Mouse (Mus musculus) lung, postnatal 0 days (tissue): ENCODE measurements around the gene Sh2b2. TPM values are rescaled to one million over a fixed set of nuclear protein-coding genes. Genes with fewer than 3 reads are reported as not detected.
"Not testable (repeated sequence)": the region's sequence is repeated elsewhere in the genome, so short reads cannot be mapped to it uniquely, and the experiment has no call there.

ENCODE experiments used
- ATAC-seq: fragments of 200-750 bp; cut with Nextera tagmentation; 2 replicates; pipeline ENCODE4 v1.8.0; 2017; ENCODE audit warnings: moderate library complexity
- DNase-seq: peaks from one replicate; pipeline ENCODE4 v3.0.0-alpha.2; 2016; ENCODE audit warnings: low spot score
- H3K27ac ChIP-seq: fragments of 300-500 bp; sonication (generic); 2 replicates; pipeline ENCODE4 v1.5.1; 2014; ENCODE audit warnings: antibody characterized with exemption, mild to moderate bottlenecking, low read length, mixed read lengths
- H3K27me3 ChIP-seq: fragments of 300-500 bp; sonication (generic); replicated peaks from 2 replicates; pipeline ENCODE4 v1.6.1; 2014; ENCODE audit warnings: low read length, mixed read lengths; ENCODE audit not compliant: insufficient read depth
- H3K36me3 ChIP-seq: fragments of 300-500 bp; sonication (generic); 2 replicates; pipeline ENCODE4 v1.6.1; 2014; ENCODE audit warnings: low read length, mixed read lengths; ENCODE audit not compliant: insufficient read depth
- H3K4me1 ChIP-seq: fragments of 300-500 bp; sonication (generic); 2 replicates; pipeline ENCODE4 v1.6.1; 2014; ENCODE audit warnings: antibody characterized with exemption, low read depth, low read length, mixed read lengths; ENCODE audit not compliant: insufficient read depth
- H3K4me2 ChIP-seq: fragments of 300-500 bp; sonication (generic); replicated peaks from 2 replicates; pipeline ENCODE4 v1.6.1; 2014; ENCODE audit warnings: low read depth, mild to moderate bottlenecking, low read length, moderate library complexity, mixed read lengths
- H3K4me3 ChIP-seq: fragments of 300-500 bp; sonication (generic); 2 replicates; pipeline ENCODE4 v1.5.1; 2014; ENCODE audit warnings: low read depth, low read length
- H3K9ac ChIP-seq: fragments of 300-500 bp; sonication (generic); replicated peaks from 2 replicates; pipeline ENCODE4 v1.6.1; 2014; ENCODE audit warnings: low read depth, mild to moderate bottlenecking
- H3K9me3 ChIP-seq: fragments of 300-500 bp; sonication (generic); 2 replicates; pipeline ENCODE4 v1.6.1; 2016; ENCODE audit warnings: low read length, mixed read lengths
- CTCF ChIP-seq: IDR thresholded peaks from 2 replicates; pipeline ENCODE4 v1.5.1; 2016; ENCODE audit warnings: antibody characterized with exemption, mild to moderate bottlenecking
- EP300 ChIP-seq: IDR thresholded peaks from 2 replicates; pipeline ENCODE4 v1.6.1; 2016; ENCODE audit warnings: antibody characterized with exemption, mild to moderate bottlenecking, control low read depth
- WGBS: fragments of 180-500 bp; shearing (Covaris S2); extraction: QIAGEN DNeasy Blood & Tissue Kit; methylation state at CpG from one replicate; pipeline ENCODE4 v1.1.7; 2014; 5-methylcytosine and 5-hydroxymethylcytosine counted together
- polyA plus RNA-seq: library from polyadenylated mRNA; unstranded; fragments of >200 nt; fragmentation: Nextera tagmentation; extraction: Ambion mirVana; gene quantifications from 2 replicates; pipeline ENCODE4 v1.2.1, GENCODE M21; 2015

Sh2b2 gene
- polyA plus RNA-seq, 1 experiment from 2014 or later: 1.8 TPM

DNA sequence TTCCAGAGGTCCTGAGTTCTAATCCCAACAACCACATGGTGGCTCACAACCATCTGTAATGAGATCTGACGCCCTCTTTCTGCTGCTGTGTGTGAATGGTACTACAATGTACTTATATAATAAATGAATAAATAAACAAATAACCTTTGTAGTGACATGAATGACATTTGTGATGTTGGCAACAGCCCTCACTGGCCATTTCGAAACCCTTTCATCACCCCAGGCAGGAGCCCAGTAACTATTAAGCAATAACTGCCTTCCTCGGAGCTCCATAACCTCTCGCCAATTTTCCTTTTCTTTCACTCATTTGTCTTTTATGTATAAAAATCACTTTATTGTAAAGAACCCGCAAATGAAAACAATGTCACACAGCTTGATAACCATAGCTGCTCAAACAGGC lies 32.6 kb downstream of the Sh2b2 start:
- no peaks in the 10 kb centered on the region for H3K27me3 ChIP-seq
- no peak for TF ChIP-seq EP300
- no peak for TF ChIP-seq CTCF
- WGBS: 45% methylated on average over 5 of the region's 5 CpGs
- H3K27ac ChIP-seq: no peak overlapping the region
- H3K4me3 ChIP-seq: no peak overlapping the region
- no peaks in the 10 kb centered on the region for H3K36me3 ChIP-seq
- H3K9ac ChIP-seq: no peak overlapping the region
- peak; percentile 65 for DNase-seq
- H3K4me2 ChIP-seq: no peak overlapping the region
- H3K4me1 ChIP-seq: no peaks in the 10 kb centered on the region
- no peak; the same call in 1 of the 2 replicates for ATAC-seq
- no peaks in the 10 kb centered on the region for H3K9me3 ChIP-seq

DNA sequence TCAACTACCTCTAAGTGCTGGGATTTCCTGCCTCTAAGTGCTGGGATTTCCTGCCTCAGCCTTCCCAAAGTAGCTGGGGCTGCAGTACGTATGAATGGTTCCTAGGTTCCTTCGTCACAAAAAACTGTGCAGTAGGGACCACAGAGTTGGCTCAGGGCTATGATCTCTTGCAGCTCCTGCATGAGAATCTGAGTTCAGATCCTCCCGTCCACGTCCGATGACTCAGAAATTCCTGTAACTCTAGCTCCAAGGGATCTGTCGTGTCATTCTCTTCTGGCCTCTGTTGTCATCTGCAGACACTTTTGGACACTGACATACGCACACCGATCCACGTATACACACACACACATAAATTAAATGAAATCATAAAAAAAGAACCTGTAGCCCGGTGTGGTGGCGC lies 33.6 kb downstream of the Sh2b2 start:
- no peak overlapping the region for H3K27ac ChIP-seq
- H3K27me3 ChIP-seq: no peaks in the 10 kb centered on the region
- ATAC-seq (no peak), DNase-seq (no peak)
- H3K36me3 ChIP-seq: no peaks in the 10 kb centered on the region
- no peak overlapping the region for H3K4me3 ChIP-seq
- H3K9ac ChIP-seq: no peak overlapping the region
- 89% methylated on average over 11 of the region's 11 CpGs for WGBS
- no peak for TF ChIP-seq CTCF
- TF ChIP-seq EP300: no peak
- no peaks in the 10 kb centered on the region for H3K4me1 ChIP-seq
- H3K4me2 ChIP-seq: no peak overlapping the region
- H3K9me3 ChIP-seq: no peaks in the 10 kb centered on the region

DNA sequence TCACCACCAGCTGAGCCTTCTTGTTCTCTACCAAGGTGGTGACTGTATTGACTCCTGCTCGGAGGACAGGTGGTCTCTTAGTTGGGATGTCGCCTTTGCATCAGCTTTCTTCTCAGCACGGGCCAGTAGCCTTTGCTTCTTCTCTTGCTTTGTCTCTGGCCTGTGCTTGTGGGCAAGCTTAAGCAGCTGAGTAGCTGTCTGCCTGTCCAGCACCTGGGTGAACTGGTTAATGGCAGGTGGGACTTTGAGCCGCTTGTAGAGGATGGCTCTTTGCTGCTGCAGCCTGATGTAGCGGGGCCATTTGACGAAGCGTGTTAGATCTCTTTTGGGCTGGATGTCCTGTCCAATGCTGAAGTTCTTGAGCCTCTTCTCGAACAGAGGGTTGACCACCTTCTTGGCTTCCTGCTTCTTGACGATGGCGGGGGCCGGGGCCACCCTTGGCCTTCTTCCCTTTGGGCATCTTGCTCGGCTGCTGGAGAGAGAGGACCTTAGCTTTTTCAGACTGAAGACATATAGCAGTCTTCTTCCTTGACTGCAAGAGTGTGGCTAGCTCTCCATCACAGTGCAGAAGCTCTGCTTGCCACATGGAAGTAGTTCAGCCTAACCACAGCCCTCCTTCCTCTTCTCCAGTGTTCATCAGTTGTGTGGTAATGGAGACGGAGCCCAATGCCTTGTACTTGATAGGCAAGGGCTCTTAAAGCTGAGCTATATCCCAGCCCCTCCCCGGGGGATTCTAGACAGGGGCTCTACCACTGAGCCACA lies 34.8 kb downstream of the Sh2b2 start:
- not testable (repeated sequence) for H3K4me2 ChIP-seq, H3K36me3 ChIP-seq, H3K27ac ChIP-seq, H3K4me3 ChIP-seq, H3K27me3 ChIP-seq, H3K4me1 ChIP-seq, ATAC-seq, H3K9me3 ChIP-seq, H3K9ac ChIP-seq
- DNase-seq: peak; percentile 26
- 88% methylated on average over 14 of the region's 14 CpGs for WGBS

DNA sequence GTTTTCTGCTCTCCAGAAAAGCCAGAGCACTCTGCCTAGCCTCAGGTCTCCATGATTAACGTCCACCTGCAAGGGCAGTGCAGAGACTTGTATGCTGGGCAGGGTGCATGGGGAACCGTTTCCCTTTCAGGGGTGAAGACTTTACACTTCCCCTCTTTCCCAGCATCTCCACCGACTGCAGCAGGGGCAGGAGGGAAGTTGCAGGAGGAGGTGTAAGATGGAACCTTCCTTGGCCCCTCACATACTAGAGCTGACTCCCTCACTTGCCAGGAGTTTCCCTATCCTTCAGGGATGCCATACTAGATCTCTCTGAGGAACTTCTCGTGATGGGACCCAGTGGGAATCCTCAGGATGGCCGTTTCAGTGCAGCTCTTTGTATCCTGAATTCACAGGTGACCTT lies 35.8 kb downstream of the Sh2b2 start:
- Histone ChIP-seq H3K36me3 (no peaks in the 10 kb centered on the region), H3K4me3 (no peak overlapping the region), H3K9me3 (no peaks in the 10 kb centered on the region), H3K27ac (no peak overlapping the region), H3K27me3 (no peaks in the 10 kb centered on the region), H3K4me2 (no peak overlapping the region), H3K9ac (no peak overlapping the region), H3K4me1 (no peaks in the 10 kb centered on the region)
- ATAC-seq (no peak), DNase-seq (no peak)
- WGBS: 61% methylated on average over 5 of the region's 5 CpGs
- TF ChIP-seq EP300 (no peak), CTCF (no peak)

DNA sequence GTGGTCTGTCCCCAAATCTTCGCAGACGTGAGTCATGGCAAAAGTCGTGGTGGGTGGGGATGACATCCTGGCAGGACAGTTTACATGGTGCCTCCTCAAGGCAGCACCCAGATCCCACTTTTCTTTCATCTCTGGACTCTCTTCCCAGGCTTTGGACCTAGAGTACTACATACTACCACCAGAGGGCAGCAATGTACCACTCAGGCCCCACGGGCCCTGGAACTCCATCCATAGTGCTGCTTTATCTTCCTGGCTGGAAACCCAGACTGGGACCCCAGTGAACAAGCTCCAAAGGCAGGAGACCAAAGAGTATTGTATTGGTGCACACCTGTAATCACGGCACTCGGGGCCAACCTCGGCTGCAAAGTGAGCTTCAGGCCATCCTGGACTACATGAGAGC lies 44.5 kb downstream of the Sh2b2 start:
- 30% methylated on average over 7 of the region's 7 CpGs for WGBS
- DNase-seq: peak; percentile 82
- TF ChIP-seq EP300 (no peak), CTCF (peak; percentile 96)
- no peaks in the 10 kb centered on the region for H3K4me1 ChIP-seq
- H3K27me3 ChIP-seq: no peaks in the 10 kb centered on the region
- no peaks in the 10 kb centered on the region for H3K36me3 ChIP-seq
- H3K4me3 ChIP-seq: no peak overlapping the region
- ATAC-seq: peak; percentile 37
- H3K9me3 ChIP-seq: no peaks in the 10 kb centered on the region
- H3K27ac ChIP-seq: no peak overlapping the region
- H3K9ac ChIP-seq: no peak overlapping the region
- no peak overlapping the region for H3K4me2 ChIP-seq

DNA sequence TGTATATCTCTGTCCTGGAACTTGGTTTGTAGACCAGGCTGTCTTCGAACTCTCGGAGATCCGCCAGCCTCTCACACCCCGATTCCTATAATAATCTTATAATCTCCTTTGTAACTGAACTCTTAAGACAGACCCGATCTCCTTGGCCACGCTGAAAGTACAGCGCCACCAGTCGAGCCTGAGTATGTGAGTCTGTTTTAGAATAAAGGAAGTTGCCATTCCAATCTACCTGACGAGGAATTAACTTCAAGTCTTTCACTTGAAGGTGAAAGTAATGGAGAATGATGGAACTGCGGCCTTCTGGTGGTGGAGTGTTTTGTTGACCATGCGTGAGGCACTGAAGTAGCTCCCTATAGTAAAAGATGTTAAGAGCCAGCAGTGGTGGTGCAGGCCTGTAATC lies 46.8 kb downstream of the Sh2b2 start:
- peak overlapping the region; percentile 85 for H3K27ac ChIP-seq

More for the DNA sequence above, 46.8 kb downstream of the Sh2b2 start:
- no peaks in the 10 kb centered on the region for H3K4me1 ChIP-seq
- H3K36me3 ChIP-seq: peaks cover 9% of the 10 kb centered on the region; the same call in 1 of the 2 replicates
- 0 out of 2 replicates have a peak, but pooled peaks cover 2% of the 10 kb centered on the region for H3K9me3 ChIP-seq
- 25% methylated on average over 11 of the region's 11 CpGs for WGBS
- peak overlapping the region; percentile 92 for H3K4me3 ChIP-seq
- peak overlapping the region; percentile 91; the same call in 1 of the 2 replicates for H3K9ac ChIP-seq
- peak overlapping the region; percentile 82 for H3K4me2 ChIP-seq
- DNase-seq: peak; percentile 51
- no peak for ATAC-seq
- no peaks in the 10 kb centered on the region for H3K27me3 ChIP-seq
- TF ChIP-seq CTCF (peak; percentile 40), EP300 (no peak)
